Mouse (Mus musculus): ENCODE data around the gene Fgfr2.
A peak's percentile ranks its signal among the peaks of the same experiment; 100 is the strongest.

The Fgfr2 gene

DNA sequence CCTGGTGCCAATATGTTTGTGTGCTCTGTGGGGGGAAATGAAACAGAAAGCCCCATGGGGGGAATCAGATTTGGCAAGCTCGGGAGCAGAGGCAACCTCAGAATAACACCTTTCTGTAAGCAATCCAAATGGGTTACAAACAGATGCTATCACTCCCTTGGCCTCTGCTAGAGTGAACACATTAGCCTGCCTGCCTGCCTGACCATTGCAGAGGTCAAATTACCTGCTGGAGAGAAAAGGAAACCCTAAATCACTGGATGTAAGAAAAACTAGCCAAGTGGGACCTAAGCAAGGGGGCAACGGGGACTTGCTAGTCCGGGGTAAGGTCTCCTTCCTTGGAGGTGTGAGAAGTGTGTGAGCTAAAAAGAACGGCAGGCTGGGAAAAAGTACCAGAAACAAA, 3004.4 kb downstream of the Fgfr2 start:
- DNase-seq (ENCODE audit: low read depth), result no peak

DNA sequence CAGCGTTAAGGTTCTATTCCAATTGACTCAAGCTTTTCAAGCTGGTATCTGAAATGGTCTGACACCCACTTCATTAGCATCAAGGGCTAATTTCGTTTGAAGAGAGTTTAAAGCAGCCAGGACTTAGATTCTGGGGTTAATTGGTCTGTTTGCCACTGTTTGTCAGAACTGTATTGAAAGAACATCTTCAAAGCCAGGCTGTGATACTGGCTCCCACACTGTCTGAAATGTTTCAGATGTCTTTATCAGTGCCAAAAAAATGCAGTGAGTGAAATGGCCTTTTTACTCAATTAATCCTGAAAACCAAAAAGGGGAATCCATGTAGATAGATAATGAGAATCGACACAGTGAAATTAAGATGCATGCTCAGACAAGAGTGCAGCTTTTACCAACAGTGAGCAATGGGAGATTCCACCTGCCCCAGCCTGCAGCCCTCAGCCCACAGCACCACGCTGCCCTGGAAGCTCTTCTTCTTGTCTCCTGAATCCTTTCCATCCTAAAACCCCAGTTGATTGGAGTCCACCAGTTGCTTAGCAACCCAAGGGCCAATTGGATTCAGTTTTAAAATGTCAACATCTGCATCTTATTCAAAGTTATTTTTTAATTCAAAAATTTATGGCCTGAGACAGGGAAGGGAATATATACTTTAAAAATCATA, 3005.6 kb downstream of the Fgfr2 start:
- peak; percentile 14 for DNase-seq (ENCODE audit: low read depth)

DNA sequence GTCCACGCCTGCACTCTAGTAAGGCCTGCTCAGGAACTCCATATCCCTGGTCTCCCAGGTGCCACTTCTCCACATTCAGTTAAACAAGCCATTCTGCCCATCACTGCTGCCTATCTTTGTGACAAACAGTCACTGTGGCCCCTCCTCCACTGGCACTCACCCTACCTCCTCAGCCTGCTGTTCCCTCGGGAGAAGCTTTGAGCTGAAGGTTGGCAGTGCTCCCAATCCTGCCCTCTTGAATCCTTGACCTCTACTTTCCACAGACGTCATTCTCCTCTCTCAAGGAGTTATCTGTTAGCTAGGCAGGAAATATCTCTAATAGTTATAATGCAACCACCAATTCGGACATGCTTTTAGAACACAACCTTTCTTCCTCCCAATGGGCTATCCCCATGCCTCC, 3008.7 kb downstream of the Fgfr2 start:
- peak; percentile 73 for DNase-seq (ENCODE audit: low read depth)

All from NIH3T3 (cell line).